8 mouse cellular contexts compared by ENCODE assay signal in the genomic region with DNA sequence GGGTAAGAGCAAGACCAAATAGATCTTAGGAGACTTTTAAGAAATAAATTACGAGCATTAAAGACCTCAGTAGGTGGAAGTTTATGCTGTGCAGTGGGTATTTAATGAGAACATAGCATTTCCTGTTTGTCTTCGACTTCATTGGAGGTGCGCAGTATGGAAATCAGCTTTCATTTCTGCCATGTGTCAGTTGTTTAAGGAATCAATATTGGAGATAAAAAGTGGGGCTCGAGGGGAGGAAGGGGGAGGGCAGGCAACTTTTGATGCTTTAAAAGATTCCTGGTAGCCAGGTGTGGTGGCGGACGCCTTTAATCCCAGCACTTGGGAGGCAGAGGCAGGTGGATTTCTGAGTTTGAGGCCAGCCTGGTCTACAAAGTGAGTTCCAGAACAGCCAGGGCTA. TPM values are rescaled to one million over a fixed set of nuclear protein-coding genes. Genes with fewer than 3 reads are reported as not detected.
A peak's percentile ranks its signal among the peaks of the same experiment; 100 is the strongest.
DNase-seq lines count a peak whose midpoint lies in the region; ATAC-seq and TF ChIP-seq lines count a peak whose summit lies in the region.

No protein-coding gene starts in this region.

- ATAC-seq in embryonic facial prominence, embryonic 12.5 days (ENCODE audit: insufficient number of reproducible peaks, insufficient read depth, low FRiP score, low TSS enrichment) = 0 out of 2 replicates have a peak, but pooled peaks have one; percentile 6
- 0 out of 2 replicates have a peak, but pooled peaks have one; percentile 1 for ATAC-seq in intestine, embryonic 15.5 days
- no peak; the same call in 1 of the 2 replicates for ATAC-seq in neural tube, embryonic 12.5 days (ENCODE audit: low FRiP score, low read depth)

- H3K4me3 ChIP-seq in lung, adult 2 months (replicated peaks; ENCODE audit: extremely low read depth, low read depth, low read length) = peak overlapping the region; percentile 34
- H3K4me3 ChIP-seq in embryonic facial prominence, embryonic 12.5 days = peak overlapping the region; percentile 50; the same call in 1 of the 2 replicates
- H3K4me3 ChIP-seq in intestine, embryonic 15.5 days (replicated peaks) = peak overlapping the region; percentile 54; the same call in 1 of the 2 replicates
- peak overlapping the region; percentile 55; the same call in 1 of the 2 replicates for H3K4me3 ChIP-seq in neural tube, embryonic 12.5 days

- no peak for DNase-seq in lung, adult 2 months
- no peak for DNase-seq in lung, adult 18-20 months
- DNase-seq in embryo, embryonic 11 days = no peak
- DNase-seq in adrenal gland, postnatal 10 days = no peak
- no peak for DNase-seq in gastrocnemius, adult 8-10 months (ENCODE audit: low spot score in 2 of 2)

- peaks cover 21% of the 10 kb centered on the region for H3K4me1 ChIP-seq in lung, adult 2 months (ENCODE audit: control insufficient read depth, insufficient read depth, low read length)
- 0 out of 2 replicates have a peak, but pooled peaks cover 3% of the 10 kb centered on the region for H3K4me1 ChIP-seq in embryonic facial prominence, embryonic 12.5 days
- 0 out of 2 replicates have a peak, but pooled peaks cover 3% of the 10 kb centered on the region for H3K4me1 ChIP-seq in intestine, embryonic 15.5 days (replicated peaks)
- peaks cover 10% of the 10 kb centered on the region for H3K4me1 ChIP-seq in neural tube, embryonic 12.5 days

- WGBS in lung, adult 2 months = 46% methylated on average over 6 of the region's 6 CpGs
- WGBS in embryonic facial prominence, embryonic 12.5 days = 66% methylated on average over 6 of the region's 6 CpGs
- WGBS in intestine, embryonic 15.5 days = 60% methylated on average over 6 of the region's 6 CpGs
- 74% methylated on average over 6 of the region's 6 CpGs for WGBS in neural tube, embryonic 12.5 days

- H3K36me3 ChIP-seq in embryonic facial prominence, embryonic 12.5 days = no peaks in the 10 kb centered on the region
- no peaks in the 10 kb centered on the region for H3K36me3 ChIP-seq in intestine, embryonic 15.5 days
- no peaks in the 10 kb centered on the region for H3K36me3 ChIP-seq in neural tube, embryonic 12.5 days

- no peaks in the 10 kb centered on the region for H3K9me3 ChIP-seq in embryonic facial prominence, embryonic 12.5 days
- H3K9me3 ChIP-seq in intestine, embryonic 15.5 days = no peaks in the 10 kb centered on the region
- no peaks in the 10 kb centered on the region for H3K9me3 ChIP-seq in neural tube, embryonic 12.5 days

- no peaks in the 10 kb centered on the region for H3K27me3 ChIP-seq in embryonic facial prominence, embryonic 12.5 days
- H3K27me3 ChIP-seq in intestine, embryonic 15.5 days (replicated peaks) = no peaks in the 10 kb centered on the region
- no peaks in the 10 kb centered on the region for H3K27me3 ChIP-seq in neural tube, embryonic 12.5 days (replicated peaks)

- H3K9ac ChIP-seq in embryonic facial prominence, embryonic 12.5 days = no peak overlapping the region
- no peak overlapping the region for H3K9ac ChIP-seq in intestine, embryonic 15.5 days
- no peak overlapping the region for H3K9ac ChIP-seq in neural tube, embryonic 12.5 days

- no peak overlapping the region for H3K27ac ChIP-seq in embryonic facial prominence, embryonic 12.5 days
- H3K27ac ChIP-seq in intestine, embryonic 15.5 days = no peak overlapping the region
- H3K27ac ChIP-seq in neural tube, embryonic 12.5 days = no peak overlapping the region

- H3K4me2 ChIP-seq in embryonic facial prominence, embryonic 12.5 days (replicated peaks) = peak overlapping the region; percentile 73
- peak overlapping the region; percentile 85 for H3K4me2 ChIP-seq in intestine, embryonic 15.5 days (replicated peaks)
- peak overlapping the region; percentile 86 for H3K4me2 ChIP-seq in neural tube, embryonic 12.5 days (replicated peaks)

- TF ChIP-seq POLR2A in lung, adult 2 months (IDR thresholded peaks at IDR 0.05; ENCODE audit: borderline replicate concordance, extremely low read depth, low read depth, low read length) = no peak

- no peak for TF ChIP-seq CTCF in lung, adult 2 months (IDR thresholded peaks at IDR 0.05; ENCODE audit: insufficient read depth, low read length)

RNA-seq across cellular contexts. Expression of a gene that starts 16.4 kb away (rescaled TPM):
- polyA plus RNA-seq in lung, adult 2 months (2012; rRNA removed) = 7.9 and 11.0 TPM in 2 replicates
- 4.8 and 5.5 TPM in 2 replicates for polyA plus RNA-seq in embryonic facial prominence, embryonic 12.5 days (2016; fragmentation: Nextera tagmentation; extraction: Ambion mirVana)
- 3.6 and 5.2 TPM in 2 replicates for polyA plus RNA-seq in intestine, embryonic 15.5 days (2015; fragmentation: Nextera tagmentation; extraction: Ambion mirVana)
- polyA plus RNA-seq in neural tube, embryonic 12.5 days (2016; fragmentation: Nextera tagmentation; extraction: Ambion mirVana) = 5.6 and 6.9 TPM in 2 replicates
- total RNA-seq in adrenal gland, postnatal 10 days (2021) = 10 to 100 TPM; 20.8 to 32.4 TPM
- 10 to 100 TPM; 41.4 to 60.4 (median 54.1) TPM for total RNA-seq in gastrocnemius, adult 8-10 months (2022)
